Mouse (Mus musculus): Measurements from ENCODE around the gene Ttll5. TPM values are rescaled to one million over a fixed set of nuclear protein-coding genes. Genes with fewer than 3 reads are reported as not detected.

The Ttll5 gene
- polyA plus RNA-seq, 1 experiment from 2014 or later, result 13.7 TPM

GRCm38 (mm10) chr12:85979996-85980395 is 155.5 kb downstream of the Ttll5 start:
- Histone ChIP-seq H3K27me3 (replicated peaks) (no peaks in the 10 kb centered on the region), H3K4me1 (no peaks in the 10 kb centered on the region), H3K9me3 (no peaks in the 10 kb centered on the region), H3K36me3 (replicated peaks) (no peaks in the 10 kb centered on the region), H3K4me3 (no peak overlapping the region), H3K9ac (no peak overlapping the region), H3K4me2 (no peak overlapping the region), H3K27ac (no peak overlapping the region)
- no peak for ATAC-seq (replicated peaks)
- 78% methylated on average over 5 of the region's 5 CpGs for WGBS

DNA sequence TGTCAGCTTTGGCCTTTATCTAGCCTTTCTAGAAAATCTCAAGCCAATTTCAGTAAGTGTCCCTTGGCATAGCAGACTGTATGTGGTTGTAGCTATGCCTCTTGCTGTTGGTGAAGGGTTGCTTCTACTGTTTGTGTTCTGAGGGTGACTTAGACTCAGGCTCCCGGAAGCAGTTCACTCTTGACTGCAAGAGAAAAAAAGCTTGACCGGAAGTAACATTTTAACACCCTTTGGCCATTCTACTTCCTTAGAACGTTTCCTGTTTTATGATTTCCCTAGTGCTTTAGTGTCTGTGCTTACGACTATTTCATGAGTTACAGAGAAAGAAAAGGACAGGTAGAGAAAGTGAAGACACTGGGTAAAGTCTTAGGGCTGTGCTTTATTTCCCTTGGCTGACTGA is 161.1 kb downstream of the Ttll5 start:
- H3K27me3 ChIP-seq (replicated peaks), result no peaks in the 10 kb centered on the region
- peaks cover 15% of the 10 kb centered on the region for H3K4me1 ChIP-seq
- H3K4me3 ChIP-seq, result no peak overlapping the region
- H3K27ac ChIP-seq, result no peak overlapping the region
- no peaks in the 10 kb centered on the region for H3K9me3 ChIP-seq
- WGBS, result 85% methylated on average over 4 of the region's 4 CpGs
- no peak overlapping the region for H3K9ac ChIP-seq
- no peak overlapping the region for H3K4me2 ChIP-seq
- ATAC-seq (replicated peaks), result no peak
- H3K36me3 ChIP-seq (replicated peaks), result no peaks in the 10 kb centered on the region

DNA sequence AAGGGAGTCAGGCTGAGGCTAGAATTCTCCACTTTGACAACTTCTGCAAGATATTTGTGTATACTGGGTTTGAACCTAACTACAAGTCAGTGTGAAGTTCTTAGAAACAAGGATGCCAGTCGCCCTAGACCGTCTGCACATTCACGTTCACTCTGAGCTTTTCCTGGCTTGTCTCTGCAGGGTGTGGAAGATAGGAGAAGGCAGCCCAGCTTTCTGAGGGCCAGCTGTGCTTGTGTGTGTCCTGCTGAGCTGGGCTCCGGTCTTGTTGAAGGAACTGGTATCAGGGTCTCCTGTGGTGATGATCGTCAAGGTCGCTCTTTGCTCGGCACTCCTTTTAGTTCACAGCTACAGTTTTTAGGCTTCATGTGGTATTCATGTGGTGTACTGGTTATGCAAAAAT is 161.6 kb downstream of the Ttll5 start:
- Histone ChIP-seq H3K27me3 (replicated peaks) (no peaks in the 10 kb centered on the region), H3K36me3 (replicated peaks) (no peaks in the 10 kb centered on the region), H3K4me2 (no peak overlapping the region), H3K9me3 (no peaks in the 10 kb centered on the region), H3K4me3 (no peak overlapping the region), H3K27ac (no peak overlapping the region), H3K9ac (no peak overlapping the region), H3K4me1 (peaks cover 15% of the 10 kb centered on the region)
- 64% methylated on average over 7 of the region's 7 CpGs for WGBS
- ATAC-seq (replicated peaks), result no peak

GRCm38 (mm10) chr12:85986540-85987443 is 162.3 kb downstream of the Ttll5 start:
- H3K4me2 ChIP-seq, result no peak overlapping the region

DNA sequence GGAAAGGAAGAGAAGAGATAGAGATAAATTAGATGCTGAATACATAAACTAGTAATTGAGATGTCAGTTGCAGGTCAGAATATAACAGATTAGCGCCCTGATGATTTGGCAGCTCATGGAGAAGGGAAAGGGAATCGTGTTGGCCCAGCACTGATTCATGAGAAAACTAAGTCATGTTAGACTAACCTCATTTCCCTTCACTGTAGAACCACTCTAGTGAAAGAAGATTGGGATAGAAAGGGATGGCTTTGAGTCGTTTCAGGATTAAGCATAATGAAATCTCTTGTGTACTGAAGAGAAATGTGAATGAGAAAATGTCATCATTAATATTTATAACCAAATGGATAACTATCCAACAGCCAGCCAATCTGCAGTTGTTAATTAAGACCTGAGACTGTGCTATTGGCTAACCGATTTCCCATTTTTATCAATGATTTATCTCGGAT is 163.0 kb downstream of the Ttll5 start:
- H3K4me1 ChIP-seq, result peaks cover 15% of the 10 kb centered on the region
- no peaks in the 10 kb centered on the region for H3K27me3 ChIP-seq (replicated peaks)
- no peak overlapping the region for H3K9ac ChIP-seq
- H3K27ac ChIP-seq, result 0 out of 2 replicates have a peak overlapping the region, but pooled peaks have one; percentile 24
- no peaks in the 10 kb centered on the region for H3K9me3 ChIP-seq
- H3K4me2 ChIP-seq, result no peak overlapping the region
- no peak overlapping the region for H3K4me3 ChIP-seq
- ATAC-seq (replicated peaks), result no peak
- no peaks in the 10 kb centered on the region for H3K36me3 ChIP-seq (replicated peaks)
- 51% methylated on average over 5 of the region's 5 CpGs for WGBS

More at GRCm38 (mm10) chr12:85986540-85987443, 162.3 kb downstream of the Ttll5 start:
- peaks cover 15% of the 10 kb centered on the region for H3K4me1 ChIP-seq
- no peaks in the 10 kb centered on the region for H3K36me3 ChIP-seq (replicated peaks)
- no peak for ATAC-seq (replicated peaks)
- no peak overlapping the region for H3K9ac ChIP-seq
- no peaks in the 10 kb centered on the region for H3K27me3 ChIP-seq (replicated peaks)
- no peak overlapping the region for H3K4me3 ChIP-seq
- 48% methylated on average over 13 of the region's 13 CpGs for WGBS
- no peaks in the 10 kb centered on the region for H3K9me3 ChIP-seq
- H3K27ac ChIP-seq, result 0 out of 2 replicates have a peak overlapping the region, but pooled peaks have one; percentile 24

GRCm38 (mm10) chr12:85988121-85988520 is 163.7 kb downstream of the Ttll5 start:
- no peak overlapping the region for H3K4me2 ChIP-seq
- no peaks in the 10 kb centered on the region for H3K9me3 ChIP-seq
- no peak overlapping the region for H3K9ac ChIP-seq
- H3K27ac ChIP-seq, result no peak overlapping the region
- H3K4me1 ChIP-seq, result peaks cover 15% of the 10 kb centered on the region
- no peak for ATAC-seq (replicated peaks)
- H3K4me3 ChIP-seq, result no peak overlapping the region
- no peaks in the 10 kb centered on the region for H3K27me3 ChIP-seq (replicated peaks)
- WGBS, result 95% methylated on average over 4 of the region's 4 CpGs
- no peaks in the 10 kb centered on the region for H3K36me3 ChIP-seq (replicated peaks)

DNA sequence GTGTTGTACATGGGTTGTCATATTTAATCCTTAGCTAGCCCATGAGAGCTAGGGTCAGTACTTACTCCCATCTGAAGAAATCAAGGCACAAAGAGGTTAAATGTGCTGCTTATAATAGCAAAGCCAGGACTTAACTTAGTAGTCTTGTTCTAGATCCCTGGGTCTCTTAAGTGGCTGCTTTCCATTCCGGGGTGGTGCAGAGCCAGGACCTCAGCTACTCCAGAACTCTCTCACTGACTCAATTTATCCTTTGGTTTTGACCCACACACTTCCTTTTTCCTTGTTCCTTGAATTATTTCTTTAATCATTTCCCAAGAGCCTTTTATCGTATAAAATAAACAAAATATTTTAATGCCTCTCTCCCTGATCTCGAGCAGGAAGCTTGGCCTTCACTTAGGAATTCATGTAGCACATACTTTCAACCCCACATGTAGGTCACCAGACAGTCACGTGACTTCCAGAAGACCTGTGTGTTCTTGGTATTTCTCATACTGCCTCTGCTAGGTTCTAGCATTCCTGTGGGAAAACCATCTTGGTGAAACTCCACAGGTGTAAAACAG is 164.4 kb downstream of the Ttll5 start:
- H3K36me3 ChIP-seq (replicated peaks), result no peaks in the 10 kb centered on the region

DNA sequence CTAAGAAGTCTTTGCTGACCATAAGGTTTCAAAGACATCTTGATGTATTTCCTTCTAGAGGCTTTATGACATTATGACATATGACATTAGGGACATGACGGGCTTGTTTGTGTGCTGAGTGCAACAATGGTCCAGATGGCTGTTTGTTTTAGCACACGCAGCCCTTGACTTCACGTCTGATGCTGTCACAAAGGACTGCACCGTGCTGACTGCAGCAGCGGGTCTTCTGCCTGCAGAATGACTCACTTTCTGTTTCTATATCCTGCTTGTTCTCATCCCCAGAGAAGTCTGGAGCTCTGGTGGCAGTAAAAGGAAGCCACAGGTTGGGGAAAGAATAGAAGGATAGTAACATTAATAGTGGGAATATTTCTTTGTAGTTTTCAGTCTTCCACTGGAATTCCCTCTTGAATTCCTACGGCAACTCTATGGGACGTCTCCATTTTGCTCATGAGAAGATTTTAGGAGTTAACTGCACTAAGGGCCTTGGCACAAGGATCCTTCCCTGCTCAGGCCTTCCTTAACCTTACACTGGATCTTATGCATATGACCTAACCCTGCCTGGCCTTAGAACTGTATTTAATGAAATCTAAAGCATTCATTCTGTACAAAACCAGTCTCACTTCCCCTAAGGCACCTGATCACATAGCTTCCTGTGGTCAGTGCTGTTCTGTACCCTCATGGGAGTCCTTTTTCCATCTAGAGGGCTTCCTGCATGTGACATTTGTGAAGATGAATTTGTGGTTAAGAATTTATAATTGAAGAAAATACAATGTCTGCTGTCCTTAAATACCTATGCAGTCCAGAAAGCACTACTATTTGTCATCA is 167.8 kb downstream of the Ttll5 start:
- no peaks in the 10 kb centered on the region for H3K9me3 ChIP-seq
- no peak for ATAC-seq (replicated peaks)
- H3K36me3 ChIP-seq (replicated peaks), result no peaks in the 10 kb centered on the region
- peaks cover 3% of the 10 kb centered on the region for H3K4me1 ChIP-seq
- WGBS, result 55% methylated on average over 7 of the region's 7 CpGs
- no peak overlapping the region for H3K4me2 ChIP-seq
- H3K27me3 ChIP-seq (replicated peaks), result no peaks in the 10 kb centered on the region
- no peak overlapping the region for H3K4me3 ChIP-seq
- no peak overlapping the region for H3K9ac ChIP-seq
- no peak overlapping the region for H3K27ac ChIP-seq

More for the DNA sequence above, 164.4 kb downstream of the Ttll5 start:
- H3K4me2 ChIP-seq, result no peak overlapping the region
- H3K9ac ChIP-seq, result no peak overlapping the region
- no peak for ATAC-seq (replicated peaks)
- no peak overlapping the region for H3K4me3 ChIP-seq
- no peaks in the 10 kb centered on the region for H3K27me3 ChIP-seq (replicated peaks)
- 92% methylated on average over 4 of the region's 4 CpGs for WGBS
- H3K4me1 ChIP-seq, result peaks cover 15% of the 10 kb centered on the region
- no peaks in the 10 kb centered on the region for H3K9me3 ChIP-seq
- no peak overlapping the region for H3K27ac ChIP-seq

DNA sequence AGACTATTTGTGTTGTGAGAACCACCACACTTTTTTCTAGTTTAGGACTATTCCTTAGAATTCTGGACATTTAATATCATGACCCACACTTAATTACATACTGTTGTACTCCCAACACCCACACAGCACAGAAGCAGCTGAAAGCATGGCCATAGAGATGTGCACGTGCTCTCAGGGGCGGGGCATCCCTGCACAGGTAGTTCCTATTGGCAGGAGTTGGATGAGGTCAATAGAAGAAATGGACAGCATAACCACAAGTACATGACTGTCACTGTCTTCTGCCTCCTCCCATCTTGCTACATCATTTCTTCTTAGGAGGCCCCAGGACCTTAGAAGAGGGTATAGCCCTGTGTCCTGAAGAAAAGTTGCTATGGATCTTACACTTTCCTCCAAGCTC is 168.4 kb downstream of the Ttll5 start:
- H3K4me1 ChIP-seq, result no peaks in the 10 kb centered on the region
- ATAC-seq (replicated peaks), result no peak

GRCm38 (mm10) chr12:85993790-85994360 is 169.4 kb downstream of the Ttll5 start:
- H3K4me3 ChIP-seq, result no peak overlapping the region
- H3K4me1 ChIP-seq, result no peaks in the 10 kb centered on the region
- H3K9me3 ChIP-seq, result no peaks in the 10 kb centered on the region
- no peak for ATAC-seq (replicated peaks)
- no peak overlapping the region for H3K4me2 ChIP-seq
- H3K36me3 ChIP-seq (replicated peaks), result no peaks in the 10 kb centered on the region
- 90% methylated on average over 5 of the region's 5 CpGs for WGBS
- H3K9ac ChIP-seq, result no peak overlapping the region
- no peaks in the 10 kb centered on the region for H3K27me3 ChIP-seq (replicated peaks)
- H3K27ac ChIP-seq, result no peak overlapping the region

More for the DNA sequence above, 168.4 kb downstream of the Ttll5 start:
- no peaks in the 10 kb centered on the region for H3K27me3 ChIP-seq (replicated peaks)
- no peaks in the 10 kb centered on the region for H3K36me3 ChIP-seq (replicated peaks)
- no peak overlapping the region for H3K27ac ChIP-seq
- WGBS, result 90% methylated on average over 2 of the region's 2 CpGs
- H3K4me3 ChIP-seq, result no peak overlapping the region
- H3K4me2 ChIP-seq, result no peak overlapping the region
- H3K9ac ChIP-seq, result no peak overlapping the region
- no peaks in the 10 kb centered on the region for H3K9me3 ChIP-seq

- H3K27ac ChIP-seq, result no peak overlapping the region
- ATAC-seq (replicated peaks), result 0 out of 2 replicates have a peak, but pooled peaks have one; percentile 20
Measured at GRCm38 (mm10) chr12:86000641-86001073, 176.2 kb downstream of the Ttll5 start.

More at GRCm38 (mm10) chr12:86000641-86001073, 176.2 kb downstream of the Ttll5 start:
- Histone ChIP-seq H3K27me3 (replicated peaks) (no peaks in the 10 kb centered on the region), H3K4me3 (no peak overlapping the region), H3K4me1 (0 out of 2 replicates have a peak, but pooled peaks cover 2% of the 10 kb centered on the region), H3K9me3 (no peaks in the 10 kb centered on the region), H3K9ac (no peak overlapping the region), H3K36me3 (replicated peaks) (no peaks in the 10 kb centered on the region), H3K4me2 (no peak overlapping the region)
- 58% methylated on average over 9 of the region's 9 CpGs for WGBS
